Mouse (Mus musculus): ENCODE measurements around the gene Prdm2. TPM values are rescaled to one million over a fixed set of nuclear protein-coding genes. Genes with fewer than 3 reads are reported as not detected.

Gene Prdm2
- polyA plus RNA-seq (2011; ENCODE audit: insufficient read depth, insufficient read length, low read depth, missing spikeins): 34.9 and 38.2 TPM in 2 replicates

DNA sequence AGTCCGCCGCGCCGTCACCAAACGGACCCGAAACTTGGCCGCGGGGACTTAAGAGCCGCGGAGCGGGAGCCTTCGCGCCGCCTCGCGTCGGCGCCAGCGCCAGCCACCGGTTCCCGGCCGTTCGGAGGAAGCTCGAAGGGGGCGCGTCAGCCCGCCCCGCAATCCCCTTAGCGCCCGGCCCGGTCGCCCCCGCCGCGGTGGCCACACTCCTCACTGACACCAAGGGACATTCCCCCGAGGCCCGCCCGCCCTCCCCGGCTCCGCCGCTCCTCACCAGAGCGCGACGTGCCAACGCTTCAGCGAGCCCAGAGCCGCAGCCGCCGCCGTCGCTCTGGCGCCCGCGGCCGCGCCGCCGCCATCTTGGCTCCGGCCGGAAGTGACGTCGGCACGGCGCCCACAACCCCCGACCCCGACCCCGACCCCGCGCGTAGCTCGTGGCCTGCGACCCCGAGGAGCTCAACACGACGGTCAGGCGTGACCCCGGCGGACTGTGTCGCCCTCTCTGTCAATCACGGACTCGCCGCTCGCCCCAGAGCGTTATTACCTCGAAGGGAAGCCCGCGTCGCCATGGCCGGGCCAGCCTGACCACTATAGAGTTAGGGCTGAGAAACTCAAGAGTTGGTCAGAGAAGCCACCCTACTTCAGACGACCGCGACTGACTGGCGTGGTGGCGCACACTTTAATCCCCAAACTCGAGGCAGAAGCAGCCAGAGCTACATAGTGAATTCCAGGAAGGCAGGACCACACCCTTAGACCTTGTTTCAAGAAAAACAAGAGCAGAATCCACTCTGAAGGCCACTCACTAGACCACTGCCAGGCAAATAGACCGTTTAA lies at the start of gene Prdm2:
Gene Prdm2, minus strand, starts transcription at position 655 of the 834 bp plus-strand sequence.
- TF ChIP-seq CTCF (IDR thresholded peaks at IDR 0.05; ENCODE audit: low read depth, low read length) (no peak), EP300 (IDR thresholded peaks at IDR 0.05; ENCODE audit: insufficient read depth, low read depth, low read length) (no peak), POLR2A (IDR thresholded peaks at IDR 0.05; ENCODE audit: insufficient read depth, low read length) (no peak)
- Histone ChIP-seq H3K9ac (ENCODE audit: low read depth, poor library complexity, severe bottlenecking) (peak within 1 kb of the TSS; percentile 93), H3K9me3 (replicated peaks; ENCODE audit: control insufficient read depth, insufficient read depth, low read length, poor library complexity, severe bottlenecking) (no peaks in the 10 kb centered on the region), H3K36me3 (ENCODE audit: control insufficient read depth, insufficient read depth, low read length, poor library complexity, severe bottlenecking) (no peaks in the 10 kb centered on the region), H3K4me1 (ENCODE audit: control insufficient read depth, insufficient read depth, low read length) (no peaks in the 10 kb centered on the region), H3K4me3 (ENCODE audit: low read depth, low read length) (peak within 1 kb of the TSS; percentile 63), H3K27me3 (ENCODE audit: control insufficient read depth, insufficient read depth, low read length, poor library complexity, severe bottlenecking) (no peaks in the 10 kb centered on the region), H3K27ac (ENCODE audit: insufficient read depth, low read length) (no peak within 1 kb of the TSS)

GRCm38 (mm10) chr4:143259718-143260349 lies 47.0 kb upstream of the Prdm2 start:
- no peaks in the 10 kb centered on the region for H3K36me3 ChIP-seq (ENCODE audit: control insufficient read depth, insufficient read depth, low read length, poor library complexity, severe bottlenecking)
- H3K27ac ChIP-seq (ENCODE audit: insufficient read depth, low read length): peak overlapping the region; percentile 34; the same call in 1 of the 2 replicates
- no peak overlapping the region for H3K4me3 ChIP-seq (ENCODE audit: low read depth, low read length)
- no peak overlapping the region for H3K9ac ChIP-seq (ENCODE audit: low read depth, poor library complexity, severe bottlenecking)
- TF ChIP-seq EP300 (IDR thresholded peaks at IDR 0.05; ENCODE audit: insufficient read depth, low read depth, low read length): no peak
- TF ChIP-seq CTCF (IDR thresholded peaks at IDR 0.05; ENCODE audit: low read depth, low read length): no peak
- H3K4me1 ChIP-seq (ENCODE audit: control insufficient read depth, insufficient read depth, low read length): peaks cover 3% of the 10 kb centered on the region
- H3K27me3 ChIP-seq (ENCODE audit: control insufficient read depth, insufficient read depth, low read length, poor library complexity, severe bottlenecking): no peaks in the 10 kb centered on the region
- no peaks in the 10 kb centered on the region for H3K9me3 ChIP-seq (replicated peaks; ENCODE audit: control insufficient read depth, insufficient read depth, low read length, poor library complexity, severe bottlenecking)

- Histone ChIP-seq H3K36me3 (ENCODE audit: control insufficient read depth, insufficient read depth, low read length, poor library complexity, severe bottlenecking) (no peaks in the 10 kb centered on the region), H3K4me3 (ENCODE audit: low read depth, low read length) (peak overlapping the region; percentile 58)
- TF ChIP-seq POLR2A (IDR thresholded peaks at IDR 0.05; ENCODE audit: insufficient read depth, low read length) (no peak), CTCF (IDR thresholded peaks at IDR 0.05; ENCODE audit: low read depth, low read length) (peak; percentile 62)
Observed at GRCm38 (mm10) chr4:143258517-143258916, 45.7 kb upstream of the Prdm2 start.

DNA sequence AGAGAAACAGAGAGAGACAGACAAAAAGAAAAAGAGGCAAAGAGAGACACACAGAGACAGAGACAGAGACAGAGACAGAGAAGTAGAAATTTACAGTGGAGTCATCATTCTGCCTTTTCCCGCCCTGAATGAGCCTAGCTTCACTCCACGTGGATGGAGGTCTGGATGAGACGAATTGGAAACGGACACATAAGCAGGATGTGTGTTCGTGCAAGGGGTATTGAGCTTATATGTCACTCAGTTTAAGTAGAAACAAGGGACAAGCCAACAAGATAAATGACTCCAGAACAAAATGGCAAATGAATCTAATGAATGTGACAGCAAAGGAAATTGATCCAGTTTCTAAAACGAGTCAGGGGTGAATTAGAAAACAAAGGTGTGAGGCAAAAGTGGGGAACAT lies 45.2 kb upstream of the Prdm2 start:
- Histone ChIP-seq H3K9ac (ENCODE audit: low read depth, poor library complexity, severe bottlenecking) (peak overlapping the region; percentile 71), H3K4me3 (ENCODE audit: low read depth, low read length) (no peak overlapping the region; the same call in 1 of the 2 replicates), H3K27me3 (ENCODE audit: control insufficient read depth, insufficient read depth, low read length, poor library complexity, severe bottlenecking) (no peaks in the 10 kb centered on the region), H3K27ac (ENCODE audit: insufficient read depth, low read length) (no peak overlapping the region), H3K9me3 (replicated peaks; ENCODE audit: control insufficient read depth, insufficient read depth, low read length, poor library complexity, severe bottlenecking) (no peaks in the 10 kb centered on the region), H3K36me3 (ENCODE audit: control insufficient read depth, insufficient read depth, low read length, poor library complexity, severe bottlenecking) (no peaks in the 10 kb centered on the region), H3K4me1 (ENCODE audit: control insufficient read depth, insufficient read depth, low read length) (peaks cover 3% of the 10 kb centered on the region)
- TF ChIP-seq POLR2A (IDR thresholded peaks at IDR 0.05; ENCODE audit: insufficient read depth, low read length) (no peak), CTCF (IDR thresholded peaks at IDR 0.05; ENCODE audit: low read depth, low read length) (no peak), EP300 (IDR thresholded peaks at IDR 0.05; ENCODE audit: insufficient read depth, low read depth, low read length) (no peak)

More at GRCm38 (mm10) chr4:143258517-143258916, 45.7 kb upstream of the Prdm2 start:
- Histone ChIP-seq H3K9ac (ENCODE audit: low read depth, poor library complexity, severe bottlenecking) (peak overlapping the region; percentile 71), H3K27ac (ENCODE audit: insufficient read depth, low read length) (no peak overlapping the region), H3K4me1 (ENCODE audit: control insufficient read depth, insufficient read depth, low read length) (peaks cover 3% of the 10 kb centered on the region), H3K27me3 (ENCODE audit: control insufficient read depth, insufficient read depth, low read length, poor library complexity, severe bottlenecking) (no peaks in the 10 kb centered on the region), H3K9me3 (replicated peaks; ENCODE audit: control insufficient read depth, insufficient read depth, low read length, poor library complexity, severe bottlenecking) (no peaks in the 10 kb centered on the region)

- H3K4me1 ChIP-seq (ENCODE audit: control insufficient read depth, insufficient read depth, low read length): peaks cover 2% of the 10 kb centered on the region
- TF ChIP-seq CTCF (IDR thresholded peaks at IDR 0.05; ENCODE audit: low read depth, low read length) (no peak), POLR2A (IDR thresholded peaks at IDR 0.05; ENCODE audit: insufficient read depth, low read length) (no peak), EP300 (IDR thresholded peaks at IDR 0.05; ENCODE audit: insufficient read depth, low read depth, low read length) (no peak)
Observed at GRCm38 (mm10) chr4:143255541-143255940, 42.7 kb upstream of the Prdm2 start.

GRCm38 (mm10) chr4:143253356-143253755 lies 40.6 kb upstream of the Prdm2 start:
- no peak overlapping the region for H3K4me3 ChIP-seq (ENCODE audit: low read depth, low read length)
- no peaks in the 10 kb centered on the region for H3K36me3 ChIP-seq (ENCODE audit: control insufficient read depth, insufficient read depth, low read length, poor library complexity, severe bottlenecking)
- H3K4me1 ChIP-seq (ENCODE audit: control insufficient read depth, insufficient read depth, low read length): no peaks in the 10 kb centered on the region
- no peaks in the 10 kb centered on the region for H3K9me3 ChIP-seq (replicated peaks; ENCODE audit: control insufficient read depth, insufficient read depth, low read length, poor library complexity, severe bottlenecking)
- no peaks in the 10 kb centered on the region for H3K27me3 ChIP-seq (ENCODE audit: control insufficient read depth, insufficient read depth, low read length, poor library complexity, severe bottlenecking)
- no peak overlapping the region for H3K27ac ChIP-seq (ENCODE audit: insufficient read depth, low read length)
- no peak for TF ChIP-seq EP300 (IDR thresholded peaks at IDR 0.05; ENCODE audit: insufficient read depth, low read depth, low read length)
- TF ChIP-seq CTCF (IDR thresholded peaks at IDR 0.05; ENCODE audit: low read depth, low read length): no peak
- no peak for TF ChIP-seq POLR2A (IDR thresholded peaks at IDR 0.05; ENCODE audit: insufficient read depth, low read length)
- no peak overlapping the region for H3K9ac ChIP-seq (ENCODE audit: low read depth, poor library complexity, severe bottlenecking)

More at GRCm38 (mm10) chr4:143255541-143255940, 42.7 kb upstream of the Prdm2 start:
- no peaks in the 10 kb centered on the region for H3K9me3 ChIP-seq (replicated peaks; ENCODE audit: control insufficient read depth, insufficient read depth, low read length, poor library complexity, severe bottlenecking)
- H3K27ac ChIP-seq (ENCODE audit: insufficient read depth, low read length): no peak overlapping the region
- no peaks in the 10 kb centered on the region for H3K27me3 ChIP-seq (ENCODE audit: control insufficient read depth, insufficient read depth, low read length, poor library complexity, severe bottlenecking)
- no peaks in the 10 kb centered on the region for H3K36me3 ChIP-seq (ENCODE audit: control insufficient read depth, insufficient read depth, low read length, poor library complexity, severe bottlenecking)
- H3K9ac ChIP-seq (ENCODE audit: low read depth, poor library complexity, severe bottlenecking): no peak overlapping the region
- H3K4me3 ChIP-seq (ENCODE audit: low read depth, low read length): no peak overlapping the region

Data from ES-Bruce4 (cell line).